Mouse (Mus musculus) MEL (cell line): Measurements from ENCODE around the gene 1700113H08Rik.

Source experiments
- GABPA ChIP-seq: IDR thresholded peaks from 2 replicates; pipeline ENCODE4 v1.6.1; 2012; ENCODE audit warnings: low read depth, mild to moderate bottlenecking, inconsistent platforms, low read length, improper control_type of control experiment, moderate library complexity
- MAFK ChIP-seq: IDR thresholded peaks from 2 replicates; pipeline ENCODE4 v1.6.1; 2011; ENCODE audit warnings: low read depth, mild to moderate bottlenecking, low read length, improper control_type of control experiment, borderline replicate concordance
- USF2 ChIP-seq, 2 experiments: IDR thresholded peaks; 2 replicates each; pipeline ENCODE4 v1.6.1; 2011 to 2012; ENCODE audit warnings: improper control_type of control experiment in 2 of 2, low read length in 2 of 2, borderline replicate concordance in 1 of 2, inconsistent platforms in 1 of 2, low read depth in 1 of 2, mild to moderate bottlenecking in 1 of 2; ENCODE audit not compliant: insufficient read depth in 1 of 2

DNA sequence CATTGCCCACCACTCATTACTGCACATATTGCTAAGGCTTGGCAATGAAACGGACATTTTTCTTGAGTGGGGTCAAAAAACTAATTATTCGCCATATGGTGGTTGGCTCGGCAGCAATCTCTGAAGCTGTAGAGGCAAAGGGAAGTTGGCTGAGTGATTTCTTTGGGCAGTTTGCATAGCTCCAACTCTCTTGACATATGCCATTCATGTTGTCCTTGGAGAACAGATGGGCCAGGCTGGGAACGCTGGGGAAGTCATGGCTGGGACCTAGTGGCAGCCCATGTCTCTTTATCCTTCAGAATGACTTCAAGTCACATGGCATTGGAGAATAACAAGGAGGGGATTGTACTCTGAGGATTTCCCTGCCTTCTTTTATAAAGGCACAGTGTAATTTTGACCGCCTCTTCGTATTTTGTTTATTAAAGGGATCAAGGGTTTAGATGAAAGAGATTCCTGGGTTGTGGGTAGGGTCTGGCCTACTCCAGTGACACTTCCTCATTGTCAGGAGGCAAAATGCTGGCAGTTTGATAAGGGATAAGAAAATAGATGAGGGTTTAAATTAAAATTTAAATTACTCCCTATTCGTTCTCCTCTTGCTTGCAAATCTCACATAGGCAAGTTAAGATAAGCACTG is 138.4 kb downstream of the 1700113H08Rik start:
- no peak for TF ChIP-seq GABPA
- no peak for TF ChIP-seq MAFK
- TF ChIP-seq USF2 (IDR thresholded peaks at IDR 0.05; ENCODE audit: borderline replicate concordance in 1 of 2, insufficient read depth in 1 of 2, low read depth in 1 of 2, low read length in 2 of 2), result no peak
